Mouse (Mus musculus): Measurements from ENCODE around the gene Nxnl1. TPM values are rescaled to one million over a fixed set of nuclear protein-coding genes. Genes with fewer than 3 reads are reported as not detected.
"Not testable (repeated sequence)": the region's sequence is repeated elsewhere in the genome, so short reads cannot be mapped to it uniquely, and the experiment has no call there.

Nxnl1 gene
- total RNA-seq, 2 experiments from 2014 or later, result 0.18 TPM; not detected in 1

DNA sequence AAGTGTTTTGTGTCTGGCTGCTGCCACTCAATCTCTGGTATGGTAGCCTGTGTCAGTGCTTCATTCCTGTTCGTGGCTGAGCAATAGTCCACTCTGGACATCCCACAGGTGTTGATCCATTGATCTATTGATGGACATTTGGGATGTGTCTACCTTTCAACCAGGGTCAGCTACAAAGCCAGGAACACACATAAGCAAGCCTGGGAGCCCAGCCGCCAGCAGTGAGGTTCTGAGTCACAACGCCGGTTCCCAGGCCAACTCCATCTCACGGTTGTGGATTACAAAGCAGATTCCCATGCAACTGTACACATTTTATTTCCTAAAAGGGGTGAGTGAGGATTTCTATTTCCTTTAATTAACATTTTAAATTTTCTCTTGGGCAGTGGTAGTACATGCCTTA lies 5.6 kb downstream of the Nxnl1 start:
- intact Hi-C loops (cut with DNase I; ENCODE audit: low total_unique reads), result no loop called here

DNA sequence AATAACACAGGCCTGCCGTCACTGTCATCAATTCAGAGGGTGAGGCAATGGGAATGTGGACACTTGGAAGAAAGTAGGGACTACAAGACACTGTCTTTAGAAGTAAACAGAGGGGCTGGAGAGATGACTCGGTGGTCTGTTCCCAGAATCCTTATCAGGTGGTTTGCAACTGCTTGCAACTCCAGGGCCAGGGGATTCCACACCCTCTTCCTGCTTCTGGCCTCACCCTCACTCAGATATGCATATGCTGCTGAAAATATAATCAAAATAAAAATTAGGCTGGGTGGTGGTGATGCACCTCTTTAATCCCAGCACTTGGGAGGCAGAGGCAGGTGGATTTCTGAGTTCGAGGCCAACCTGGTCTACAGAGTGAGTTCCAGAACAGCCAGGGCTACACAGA lies 6.3 kb downstream of the Nxnl1 start:
- DNase-seq, result no peak
- intact Hi-C loops (cut with DNase I; ENCODE audit: low total_unique reads), result no loop called here

More for the DNA sequence above, 5.6 kb downstream of the Nxnl1 start:
- DNase-seq, result no peak

GRCm38 (mm10) chr8:71558958-71559690 lies 7.3 kb downstream of the Nxnl1 start:
- peak; percentile 56 for DNase-seq
- intact Hi-C loops (cut with DNase I; ENCODE audit: low total_unique reads), result no loop called here

DNA sequence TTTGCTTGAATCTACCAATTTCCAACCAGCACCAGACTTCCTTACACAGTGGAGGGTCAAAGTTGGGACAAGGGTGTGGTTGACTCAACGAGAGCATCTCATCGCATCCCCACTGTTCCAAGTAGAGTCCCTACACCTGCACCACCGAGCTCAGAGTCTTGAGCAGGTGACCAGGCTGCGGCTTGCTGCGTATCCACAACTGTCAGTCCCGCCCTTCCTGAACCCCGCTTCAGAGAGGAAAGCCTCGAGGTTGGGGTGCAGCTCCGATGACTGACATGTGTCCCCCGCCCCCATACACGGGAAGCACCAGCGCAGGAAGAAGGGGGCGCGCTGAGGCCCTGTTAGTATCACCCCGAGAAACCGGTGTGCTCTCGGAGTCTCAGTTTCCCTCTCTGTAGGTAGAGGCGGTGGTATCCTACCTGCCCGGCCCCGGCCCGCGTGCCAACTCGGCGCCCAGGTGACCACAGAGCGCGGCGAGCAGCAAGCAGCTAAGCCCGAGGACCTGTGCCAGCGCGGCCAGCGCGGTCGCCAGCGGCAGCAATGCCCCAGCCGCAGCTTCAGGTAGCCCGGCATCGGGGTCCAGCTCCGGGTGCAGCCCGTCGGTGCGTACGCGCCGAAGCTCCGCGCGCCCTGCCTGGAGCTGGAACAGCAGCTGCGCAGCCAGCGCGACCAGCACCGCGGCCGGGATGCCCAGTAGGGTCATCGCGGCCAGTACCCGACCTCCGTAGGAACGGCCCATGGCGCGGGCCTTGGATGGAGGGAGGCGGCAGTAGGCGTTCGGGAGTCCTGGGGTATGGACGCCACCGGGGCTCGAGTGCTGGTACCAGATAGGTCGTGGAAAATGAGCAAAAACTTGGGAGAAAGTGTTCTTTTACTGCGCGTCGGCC lies 8.1 kb downstream of the Nxnl1 start, which contains the start of gene Tmem221:
Gene Tmem221 (minus strand): TSS at position 801 of the 887 bp plus-strand sequence.
- DNase-seq, result no peak
- intact Hi-C loops (cut with DNase I; ENCODE audit: low total_unique reads), result no loop called here

GRCm38 (mm10) chr8:71554644-71555043 lies 11.8 kb downstream of the Nxnl1 start:
- intact Hi-C loops (cut with DNase I; ENCODE audit: low total_unique reads), result no loop called here
- no peak for DNase-seq

- intact Hi-C loops (cut with DNase I; ENCODE audit: low total_unique reads), result no loop called here
- no peak for DNase-seq
These were observed 12.4 kb downstream of the Nxnl1 start for GRCm38 (mm10) chr8:71554001-71554400.

GRCm38 (mm10) chr8:71552770-71553169 lies 13.6 kb downstream of the Nxnl1 start:
- DNase-seq, result no peak
- intact Hi-C loops (cut with DNase I; ENCODE audit: low total_unique reads), result no loop called here

- intact Hi-C loops (cut with DNase I; ENCODE audit: low total_unique reads), result no loop called here
- DNase-seq, result no peak
These were observed 15.6 kb downstream of the Nxnl1 start for GRCm38 (mm10) chr8:71550754-71551153.

- DNase-seq, result no peak
- intact Hi-C loops (cut with DNase I; ENCODE audit: low total_unique reads), result no loop called here
These were observed 18.8 kb downstream of the Nxnl1 start for GRCm38 (mm10) chr8:71547590-71547989.

DNA sequence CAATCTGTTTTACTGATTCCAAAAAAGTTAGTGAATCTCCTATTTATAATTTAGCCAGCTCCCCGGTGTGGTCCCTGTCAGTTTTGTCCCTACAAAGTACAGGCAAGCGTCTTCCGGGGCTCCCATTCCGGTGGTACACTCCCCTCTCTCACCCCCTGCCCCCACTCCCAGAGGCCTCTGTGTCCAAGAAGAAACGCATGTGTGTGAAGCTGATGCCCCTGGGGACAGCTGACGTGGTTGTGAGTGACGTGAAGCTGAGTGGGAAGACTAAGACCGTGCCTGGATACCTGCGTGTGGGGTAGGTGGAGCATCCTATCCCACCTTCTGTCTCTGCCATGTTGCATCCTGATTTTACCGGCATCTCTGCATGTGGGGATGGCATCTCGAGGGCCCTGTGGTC lies 21.3 kb downstream of the Nxnl1 start:
- intact Hi-C loops (cut with DNase I; ENCODE audit: low total_unique reads), result no loop called here
- no peak for DNase-seq

DNA sequence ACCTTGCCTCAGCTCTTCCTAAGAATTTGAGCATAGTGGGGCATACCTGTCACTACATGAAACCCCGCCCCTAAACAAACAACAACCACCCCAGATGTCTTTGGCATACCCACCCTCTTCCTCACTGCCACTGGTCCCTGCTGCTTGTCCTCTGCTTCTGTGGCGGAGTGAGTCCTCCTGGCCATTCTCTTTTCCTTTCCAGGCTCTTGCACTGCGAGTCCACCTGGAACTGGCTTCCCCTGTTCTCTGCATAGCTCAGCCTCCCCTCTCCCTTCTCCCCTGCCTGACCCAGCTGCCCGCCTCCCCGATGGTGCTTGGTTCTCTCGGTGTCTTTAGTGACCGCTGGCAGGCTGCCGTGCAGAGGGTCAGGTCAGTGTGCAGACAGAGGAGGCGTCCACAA lies 22.6 kb downstream of the Nxnl1 start:
- no peak for DNase-seq
- intact Hi-C loops (cut with DNase I; ENCODE audit: low total_unique reads), result no loop called here

DNA sequence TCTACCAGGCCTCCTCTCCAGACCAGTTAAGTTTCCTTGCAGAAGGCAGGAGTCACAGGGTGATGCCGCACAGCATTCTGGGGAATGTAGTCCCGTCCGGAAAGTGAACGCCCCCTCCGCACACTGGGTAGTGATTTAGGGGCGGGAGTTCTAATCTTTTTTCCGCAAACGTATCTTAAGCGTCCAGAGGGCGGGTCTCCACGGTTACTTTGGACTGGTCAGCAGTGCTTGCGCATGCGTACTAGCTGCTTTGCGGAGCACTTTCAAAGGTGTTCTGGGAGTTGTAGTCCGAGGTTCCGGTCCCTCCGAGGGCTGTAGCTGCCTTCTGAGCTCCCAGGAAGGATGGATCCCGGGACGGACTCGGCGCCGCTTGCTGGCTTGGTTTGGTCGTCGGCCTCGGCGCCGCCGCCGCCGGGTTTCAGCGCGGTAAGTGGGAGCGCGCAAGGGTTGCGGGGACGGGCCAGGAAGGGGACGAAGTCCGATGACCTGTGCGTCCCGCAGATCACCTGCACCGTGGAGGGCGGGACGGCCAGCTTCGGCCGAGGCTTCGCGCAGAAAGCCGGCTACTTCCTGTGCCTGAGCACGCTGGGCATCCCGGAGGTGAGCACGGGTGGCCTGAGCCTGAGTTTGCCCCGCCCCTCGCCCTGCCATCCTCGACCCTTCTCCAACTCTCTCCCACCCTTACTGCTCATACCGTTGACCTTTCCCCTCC lies 23.6 kb downstream of the Nxnl1 start, which contains the start of gene Mvb12a:
Gene Mvb12a (plus strand): TSS at position 291 of the 712 bp plus-strand sequence.
- intact Hi-C loops (cut with DNase I; ENCODE audit: low total_unique reads), result no loop called here
- peak; percentile 97 for DNase-seq

- peak; percentile 85 for DNase-seq
- intact Hi-C loops (cut with DNase I; ENCODE audit: low total_unique reads), result no loop called here
These were observed 29.2 kb downstream of the Nxnl1 start, which contains the start of gene Bst2 for GRCm38 (mm10) chr8:71537028-71537867. Gene Bst2, minus strand, starts transcription at chr8:71537456.

DNA sequence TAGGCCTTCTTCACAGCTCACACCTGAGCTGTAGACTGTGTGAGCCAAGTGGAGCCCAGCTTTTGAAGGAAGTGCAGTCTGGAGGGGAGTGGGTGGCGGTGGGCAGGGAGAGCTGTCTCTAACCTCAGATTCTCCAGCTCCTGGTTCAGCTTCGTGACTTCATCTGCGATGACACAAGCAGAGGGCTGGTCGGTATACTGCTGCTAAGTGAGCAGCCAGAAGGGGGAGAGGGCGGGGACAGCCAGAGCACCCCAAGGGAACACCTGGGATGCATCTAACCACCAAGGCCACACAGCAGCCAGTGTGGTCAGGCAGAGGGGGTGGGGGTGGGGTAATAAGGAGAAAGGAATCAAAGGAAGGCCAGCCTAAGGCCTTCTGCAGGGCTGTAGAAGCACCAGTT lies 30.7 kb downstream of the Nxnl1 start:
- DNase-seq, result no peak
- intact Hi-C loops (cut with DNase I; ENCODE audit: low total_unique reads), result no loop called here

- intact Hi-C loops (cut with DNase I; ENCODE audit: low total_unique reads), result no loop called here
- no peak for DNase-seq
These were observed 32.1 kb downstream of the Nxnl1 start for GRCm38 (mm10) chr8:71534263-71534810.

DNA sequence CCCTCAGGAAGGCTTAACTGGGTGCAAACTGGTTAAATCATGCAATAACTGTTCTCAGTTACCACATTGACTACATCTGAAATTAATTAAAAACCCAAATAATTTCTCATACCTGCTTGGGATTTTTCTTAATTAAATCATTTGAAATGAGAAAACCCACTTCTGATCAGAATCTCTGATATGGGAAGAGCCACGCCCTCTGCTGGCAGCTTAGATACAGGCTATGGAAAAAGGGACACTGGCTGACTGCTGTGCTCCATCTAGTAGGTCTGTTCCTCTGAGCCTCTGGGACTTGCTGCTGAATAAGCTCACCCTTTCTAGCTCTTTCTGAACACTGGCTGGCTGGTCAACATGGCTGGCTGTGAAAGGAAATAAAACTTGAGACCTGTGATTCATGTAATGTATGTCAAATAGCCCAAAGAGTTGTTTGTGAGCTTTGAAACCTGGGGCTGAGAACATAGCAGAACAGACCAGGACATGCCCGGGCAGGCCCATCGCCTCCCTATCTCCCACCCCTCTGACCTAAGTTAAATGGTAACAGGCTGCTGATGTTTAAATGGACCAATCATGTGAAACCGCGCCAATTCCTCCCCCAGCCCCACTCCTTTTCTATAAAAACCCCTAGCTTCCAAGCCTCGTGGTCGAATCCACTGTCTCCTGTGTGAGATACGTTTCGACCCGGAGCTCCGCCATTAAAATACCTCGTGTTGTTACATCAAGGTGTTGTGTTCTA lies 35.5 kb downstream of the Nxnl1 start:
- intact Hi-C loops (cut with DNase I; ENCODE audit: low total_unique reads); DNase-seq: not testable (repeated sequence)

DNA sequence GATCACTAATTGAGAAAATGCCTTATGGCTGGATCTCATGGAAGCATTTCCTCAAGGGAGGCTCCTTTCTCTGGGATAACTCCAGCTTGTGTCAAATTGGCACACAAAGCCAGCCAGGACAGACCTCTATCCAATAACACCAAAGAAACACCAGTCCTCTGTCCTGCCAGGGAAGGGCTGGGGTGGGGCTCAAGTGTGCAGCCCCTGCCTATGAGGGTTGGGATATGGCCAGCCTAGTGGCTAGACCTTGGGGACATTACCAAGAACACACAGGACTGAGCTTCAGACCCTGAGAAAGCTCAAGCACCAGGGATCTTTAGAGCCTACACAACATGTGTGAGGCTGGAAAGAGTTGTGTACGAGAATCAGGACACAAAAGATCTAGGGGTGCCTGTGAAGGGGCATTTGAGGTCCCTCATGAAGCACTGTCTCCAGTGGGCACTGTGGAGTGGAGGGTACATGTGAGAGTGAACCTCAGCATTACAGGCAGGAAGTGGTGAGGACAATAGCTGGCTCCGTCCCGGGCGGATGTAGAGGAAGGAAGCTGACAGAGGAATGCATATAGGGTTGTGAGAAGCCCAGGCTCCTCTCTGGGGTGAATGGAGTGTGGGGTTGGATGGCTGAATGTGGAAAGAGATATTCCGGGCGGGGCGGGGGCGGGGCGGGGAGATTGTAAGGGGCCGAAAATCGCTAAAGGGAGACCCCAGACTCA lies 37.9 kb downstream of the Nxnl1 start:
- intact Hi-C loops (cut with DNase I; ENCODE audit: low total_unique reads), result no loop called here
- DNase-seq, result no peak
